Mouse (Mus musculus): ENCODE data around the gene Gpank1. TPM values are rescaled to one million over a fixed set of nuclear protein-coding genes. Genes with fewer than 3 reads are reported as not detected.
A peak's percentile ranks its signal among the peaks of the same experiment; 100 is the strongest.

The Gpank1 gene
- polyA plus RNA-seq, 1 experiment from 2014 or later = 34.5 TPM

- H3K9me3 ChIP-seq (replicated peaks) = no peaks in the 10 kb centered on the region
- peaks cover 14% of the 10 kb centered on the region for H3K4me1 ChIP-seq
- WGBS = 57% methylated on average over 2 of the region's 2 CpGs
- no peak for DNase-seq (ENCODE audit: low spot score)
- no peaks in the 10 kb centered on the region for H3K27me3 ChIP-seq (ENCODE audit: low read depth, poor library complexity, severe bottlenecking)
- peaks cover 28% of the 10 kb centered on the region for H3K36me3 ChIP-seq
- no peak overlapping the region for H3K4me3 ChIP-seq
- H3K27ac ChIP-seq (replicated peaks) = no peak overlapping the region
Measured at GRCm38 (mm10) chr17:35088151-35088550, 33.1 kb upstream of the Gpank1 start.

- peak; percentile 95 for DNase-seq (ENCODE audit: low spot score)
- Histone ChIP-seq H3K27me3 (ENCODE audit: low read depth, poor library complexity, severe bottlenecking) (no peaks in the 10 kb centered on the region), H3K4me3 (peak within 1 kb of the TSS; percentile 82), H3K36me3 (peaks cover 37% of the 10 kb centered on the region), H3K4me1 (peaks cover 14% of the 10 kb centered on the region), H3K9me3 (replicated peaks) (no peaks in the 10 kb centered on the region), H3K27ac (replicated peaks) (peak within 1 kb of the TSS; percentile 99)
- 3% methylated on average over 67 of the region's 67 CpGs for WGBS
Measured at GRCm38 (mm10) chr17:35088825-35089644, 32.2 kb upstream of the Gpank1 start, which contains the start of gene Abhd16a. Gene Abhd16a, plus strand, starts transcription at chr17:35089263.

GRCm38 (mm10) chr17:35090166-35090932 is 30.9 kb upstream of the Gpank1 start:
- Histone ChIP-seq H3K27me3 (ENCODE audit: low read depth, poor library complexity, severe bottlenecking) (no peaks in the 10 kb centered on the region), H3K36me3 (peaks cover 50% of the 10 kb centered on the region), H3K9me3 (replicated peaks) (no peaks in the 10 kb centered on the region), H3K27ac (replicated peaks) (peak overlapping the region; percentile 99; the same call in 1 of the 2 replicates), H3K4me3 (peak overlapping the region; percentile 82), H3K4me1 (peaks cover 14% of the 10 kb centered on the region)
- WGBS = 81% methylated on average over 8 of the region's 8 CpGs
- no peak for DNase-seq (ENCODE audit: low spot score)

GRCm38 (mm10) chr17:35092403-35093198 is 28.7 kb upstream of the Gpank1 start:
- H3K4me3 ChIP-seq = no peak overlapping the region
- H3K27ac ChIP-seq (replicated peaks) = no peak overlapping the region
- no peaks in the 10 kb centered on the region for H3K27me3 ChIP-seq (ENCODE audit: low read depth, poor library complexity, severe bottlenecking)
- H3K9me3 ChIP-seq (replicated peaks) = no peaks in the 10 kb centered on the region
- peaks cover 14% of the 10 kb centered on the region for H3K4me1 ChIP-seq
- WGBS = 91% methylated on average over 14 of the region's 14 CpGs
- DNase-seq (ENCODE audit: low spot score) = no peak
- H3K36me3 ChIP-seq = peaks cover 73% of the 10 kb centered on the region

- no peaks in the 10 kb centered on the region for H3K27me3 ChIP-seq (ENCODE audit: low read depth, poor library complexity, severe bottlenecking)
- peaks cover 12% of the 10 kb centered on the region for H3K4me1 ChIP-seq
- 91% methylated on average over 15 of the region's 15 CpGs for WGBS
- H3K27ac ChIP-seq (replicated peaks) = no peak overlapping the region
- no peaks in the 10 kb centered on the region for H3K9me3 ChIP-seq (replicated peaks)
- DNase-seq (ENCODE audit: low spot score) = no peak
- peaks cover 93% of the 10 kb centered on the region for H3K36me3 ChIP-seq
- H3K4me3 ChIP-seq = no peak overlapping the region
Measured at GRCm38 (mm10) chr17:35094475-35095365, 26.5 kb upstream of the Gpank1 start.

GRCm38 (mm10) chr17:35096597-35096996 is 24.7 kb upstream of the Gpank1 start:
- Histone ChIP-seq H3K27ac (replicated peaks) (no peak overlapping the region), H3K36me3 (peaks cover 99% of the 10 kb centered on the region), H3K9me3 (replicated peaks) (no peaks in the 10 kb centered on the region), H3K27me3 (ENCODE audit: low read depth, poor library complexity, severe bottlenecking) (no peaks in the 10 kb centered on the region), H3K4me1 (no peaks in the 10 kb centered on the region), H3K4me3 (no peak overlapping the region)
- no peak for DNase-seq (ENCODE audit: low spot score)
- 82% methylated on average over 12 of the region's 12 CpGs for WGBS

GRCm38 (mm10) chr17:35097164-35097655 is 24.0 kb upstream of the Gpank1 start:
- H3K36me3 ChIP-seq = peaks cover 99% of the 10 kb centered on the region
- H3K27ac ChIP-seq (replicated peaks) = no peak overlapping the region
- no peak overlapping the region for H3K4me3 ChIP-seq
- no peaks in the 10 kb centered on the region for H3K9me3 ChIP-seq (replicated peaks)
- DNase-seq (ENCODE audit: low spot score) = no peak
- 74% methylated on average over 12 of the region's 12 CpGs for WGBS
- no peaks in the 10 kb centered on the region for H3K27me3 ChIP-seq (ENCODE audit: low read depth, poor library complexity, severe bottlenecking)
- no peaks in the 10 kb centered on the region for H3K4me1 ChIP-seq

- Histone ChIP-seq H3K36me3 (peaks cover 88% of the 10 kb centered on the region), H3K4me1 (no peaks in the 10 kb centered on the region), H3K27me3 (ENCODE audit: low read depth, poor library complexity, severe bottlenecking) (no peaks in the 10 kb centered on the region), H3K9me3 (replicated peaks) (no peaks in the 10 kb centered on the region), H3K4me3 (no peak overlapping the region), H3K27ac (replicated peaks) (no peak overlapping the region)
- no peak for DNase-seq (ENCODE audit: low spot score)
- 77% methylated on average over 10 of the region's 10 CpGs for WGBS
Measured at GRCm38 (mm10) chr17:35100196-35100765, 21.0 kb upstream of the Gpank1 start.

GRCm38 (mm10) chr17:35101161-35101560 is 20.1 kb upstream of the Gpank1 start:
- no peak for DNase-seq (ENCODE audit: low spot score)
- Histone ChIP-seq H3K4me3 (no peak overlapping the region), H3K36me3 (peaks cover 79% of the 10 kb centered on the region), H3K4me1 (peaks cover 8% of the 10 kb centered on the region), H3K9me3 (replicated peaks) (no peaks in the 10 kb centered on the region), H3K27ac (replicated peaks) (no peak overlapping the region), H3K27me3 (ENCODE audit: low read depth, poor library complexity, severe bottlenecking) (no peaks in the 10 kb centered on the region)
- 91% methylated on average over 11 of the region's 11 CpGs for WGBS

GRCm38 (mm10) chr17:35102299-35102698 is 19.0 kb upstream of the Gpank1 start:
- H3K36me3 ChIP-seq = peaks cover 68% of the 10 kb centered on the region
- H3K27me3 ChIP-seq (ENCODE audit: low read depth, poor library complexity, severe bottlenecking) = no peaks in the 10 kb centered on the region
- H3K4me3 ChIP-seq = no peak overlapping the region
- 80% methylated on average over 8 of the region's 8 CpGs for WGBS
- H3K9me3 ChIP-seq (replicated peaks) = no peaks in the 10 kb centered on the region
- peaks cover 12% of the 10 kb centered on the region for H3K4me1 ChIP-seq
- no peak overlapping the region for H3K27ac ChIP-seq (replicated peaks)
- no peak for DNase-seq (ENCODE audit: low spot score)

- Histone ChIP-seq H3K27me3 (ENCODE audit: low read depth, poor library complexity, severe bottlenecking) (no peaks in the 10 kb centered on the region), H3K4me1 (peaks cover 12% of the 10 kb centered on the region), H3K9me3 (replicated peaks) (no peaks in the 10 kb centered on the region), H3K27ac (replicated peaks) (no peak overlapping the region), H3K36me3 (peaks cover 60% of the 10 kb centered on the region), H3K4me3 (no peak overlapping the region)
- 71% methylated on average over 6 of the region's 6 CpGs for WGBS
- no peak for DNase-seq (ENCODE audit: low spot score)
Measured at GRCm38 (mm10) chr17:35103221-35103690, 18.0 kb upstream of the Gpank1 start.

Measured in midbrain, embryonic 10.5 days (tissue).